Mouse (Mus musculus): ENCODE data around the gene Itpkb.

- peak; percentile 78 for TF ChIP-seq POLR2A (IDR thresholded peaks at IDR 0.05; ENCODE audit: insufficient read depth, low read length)
- peak; percentile 73 for TF ChIP-seq EP300 (IDR thresholded peaks at IDR 0.05; ENCODE audit: insufficient read depth, low read depth, low read length)
- TF ChIP-seq CTCF (IDR thresholded peaks at IDR 0.05; ENCODE audit: low read depth, low read length): no peak
Observed at GRCm38 (mm10) chr1:180386951-180387749, 56.9 kb downstream of the Itpkb start.
